Comparison of ENCODE assay signal across 7 mouse cellular contexts in the genomic region with DNA sequence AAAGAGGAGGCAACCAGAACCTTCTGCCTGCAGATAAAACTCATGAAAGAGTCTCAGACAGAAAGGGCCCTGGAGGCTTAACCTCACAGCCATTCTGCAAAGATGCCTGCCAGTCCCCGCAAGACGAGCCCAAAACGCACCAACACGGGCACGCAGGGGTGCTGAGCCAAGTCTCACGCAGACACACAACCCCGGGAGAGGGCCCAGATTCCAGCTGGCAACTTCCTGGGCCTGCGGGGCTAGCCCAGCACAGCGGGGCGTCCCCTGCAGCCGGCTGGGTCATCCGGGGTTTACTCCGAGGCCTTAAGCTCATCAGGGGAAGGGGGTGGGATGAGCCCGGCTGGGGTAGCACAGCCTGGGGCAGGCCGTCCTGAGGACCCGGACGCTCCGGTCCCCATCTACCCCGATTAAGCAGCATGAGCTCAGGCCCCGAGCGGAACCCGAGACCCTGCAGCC. TPM values are rescaled to one million over a fixed set of nuclear protein-coding genes. Genes with fewer than 3 reads are reported as not detected.
DNase-seq lines count a peak whose midpoint lies in the region; ATAC-seq and TF ChIP-seq lines count a peak whose summit lies in the region.

No protein-coding gene starts in this region.

- ATAC-seq in granulocyte monocyte progenitor cell, adult 5-6 weeks (replicated peaks; ENCODE audit: poor library complexity, severe bottlenecking) = peak; percentile 22
- ATAC-seq in lung, embryonic 16.5 days (ENCODE audit: low read depth) = peak; percentile 64

- H3K4me3 ChIP-seq in kidney, adult 2 months (ENCODE audit: insufficient read depth, low read depth, low read length) = peak overlapping the region; percentile 88
- peak overlapping the region; percentile 73 for H3K4me3 ChIP-seq in lung, embryonic 16.5 days (ENCODE audit: low read length)

- peaks cover 11% of the 10 kb centered on the region; the same call in 1 of the 2 replicates for H3K4me1 ChIP-seq in kidney, adult 2 months (ENCODE audit: control insufficient read depth, insufficient read depth, low read length)
- H3K4me1 ChIP-seq in lung, embryonic 16.5 days (replicated peaks; ENCODE audit: control insufficient read depth, insufficient read depth, low read length) = peaks cover 25% of the 10 kb centered on the region

- H3K36me3 ChIP-seq in kidney, adult 2 months (ENCODE audit: control insufficient read depth, insufficient read depth, low read length) = no peaks in the 10 kb centered on the region
- H3K36me3 ChIP-seq in lung, embryonic 16.5 days (ENCODE audit: control insufficient read depth, insufficient read depth, low read length) = peaks cover 3% of the 10 kb centered on the region; the same call in 1 of the 2 replicates

- H3K9me3 ChIP-seq in lung, embryonic 16.5 days (ENCODE audit: control insufficient read depth, low read length) = no peaks in the 10 kb centered on the region

- no peak for TF ChIP-seq POLR2A in kidney, adult 2 months (IDR thresholded peaks at IDR 0.05; ENCODE audit: low read depth, low read length)

- WGBS in kidney, adult 2 months = under 1% methylated on average over 22 of the region's 22 CpGs
- under 1% methylated on average over 22 of the region's 22 CpGs for WGBS in lung, embryonic 16.5 days

- peak overlapping the region; percentile 74 for H3K4me2 ChIP-seq in lung, embryonic 16.5 days (ENCODE audit: low read depth, low read length)

- no peaks in the 10 kb centered on the region for H3K27me3 ChIP-seq in kidney, adult 2 months (replicated peaks; ENCODE audit: control insufficient read depth, insufficient read depth, low read length)
- H3K27me3 ChIP-seq in lung, embryonic 16.5 days (ENCODE audit: control insufficient read depth, insufficient read depth, low read depth, low read length) = no peaks in the 10 kb centered on the region

- peak; percentile 57 for DNase-seq in CD4-positive, CD25-positive, alpha-beta regulatory T cell, adult 2 months (ENCODE audit: low read depth, low spot score)
- peak; percentile 25 for DNase-seq in MEL-GATA-1-ER (ENCODE audit: extremely low read depth, low read depth)
- peak; percentile 76 for DNase-seq in cerebellum, postnatal 25 days
- peak; percentile 56 for DNase-seq in kidney, adult 2 months
- peak; percentile 69 for DNase-seq in retina, postnatal 7 days (ENCODE audit: low read depth, low spot score)

- peak overlapping the region; percentile 89 for H3K9ac ChIP-seq in lung, embryonic 16.5 days (ENCODE audit: low read length)

- TF ChIP-seq CTCF in kidney, adult 2 months (conservative IDR thresholded peaks at IDR 0.05; ENCODE audit: insufficient read depth, insufficient read length, low read depth, low read length) = no peak

- peak overlapping the region; percentile 80 for H3K27ac ChIP-seq in kidney, adult 2 months (ENCODE audit: insufficient read depth, low read depth, low read length)
- peak overlapping the region; percentile 93 for H3K27ac ChIP-seq in lung, embryonic 16.5 days (ENCODE audit: low read length)

RNA-seq across cellular contexts. Expression of a gene that starts 0.6 kb away (rescaled TPM):
- 5.9 and 15.0 TPM in 2 replicates for total RNA-seq in granulocyte monocyte progenitor cell, adult 5-6 weeks (2014; fragmentation: Nextera tagmentation)
- 1.9 and 2.4 TPM in 2 replicates for total RNA-seq in granulocyte monocyte progenitor cell, adult 5-6 weeks (2017)
- 11.3 and 12.1 TPM in 2 replicates for polyA plus RNA-seq in kidney, adult 2 months (2012; rRNA removed)
- polyA plus RNA-seq in lung, embryonic 16.5 days (2015; fragmentation: Nextera tagmentation; extraction: Ambion mirVana) = 13.2 and 15.1 TPM in 2 replicates

RNA-seq across cellular contexts. Expression of a gene that starts 10.4 kb away (rescaled TPM):
- total RNA-seq in granulocyte monocyte progenitor cell, adult 5-6 weeks (2014; fragmentation: Nextera tagmentation) = not detected in 2 replicates
- not detected in 2 replicates for total RNA-seq in granulocyte monocyte progenitor cell, adult 5-6 weeks (2017)
- 369 and 376 TPM in 2 replicates for polyA plus RNA-seq in kidney, adult 2 months (2012; rRNA removed)
- polyA plus RNA-seq in lung, embryonic 16.5 days (2015; fragmentation: Nextera tagmentation; extraction: Ambion mirVana) = not detected in 2 replicates

Comparison
In these comparisons a context has a peak if more than half of its experiments do, and no peak if none do; other contexts are left out.
1. Peak in every context shown above with its lines: DNase-seq, ATAC-seq, H3K4me3 ChIP-seq and H3K27ac ChIP-seq.
2. DNase-seq: peak in every context shown above with its lines; median percentile 76 in cerebellum, postnatal 25 days; 69 in retina, postnatal 7 days; 57 in CD4-positive, CD25-positive, alpha-beta regulatory T cell, adult 2 months; 56 in kidney, adult 2 months; 25 in MEL-GATA-1-ER.
3. RNA of a gene that starts 10.4 kb away (polyA plus RNA-seq): 369 to 376 TPM in kidney, adult 2 months; not detected in lung, embryonic 16.5 days; every median in the first group is over 100 times any median in the second.